Mouse (Mus musculus) MEL (cell line): Measurements from ENCODE around the gene Gja1.

ENCODE experiments used
- E2F4 ChIP-seq: IDR thresholded peaks from 2 replicates; pipeline ENCODE4 v1.6.1; 2011; ENCODE audit warnings: low read depth, low read length, improper control_type of control experiment, borderline replicate concordance
- POLR2A ChIP-seq, 2 experiments: IDR thresholded peaks; 2 replicates each; pipeline ENCODE4 v1.6.1; 2011 to 2012; ENCODE audit warnings: low read length in 2 of 2, mild to moderate bottlenecking in 2 of 2, control low read depth in 1 of 2, improper control_type of control experiment in 1 of 2, low read depth in 1 of 2, moderate library complexity in 1 of 2; ENCODE audit not compliant: control insufficient read depth in 1 of 2, insufficient read depth in 1 of 2, poor library complexity in 1 of 2
- ZC3H11A ChIP-seq: IDR thresholded peaks from 2 replicates; pipeline ENCODE4 v1.6.1; 2012; ENCODE audit warnings: low read depth, mild to moderate bottlenecking, inconsistent platforms, low read length, improper control_type of control experiment

DNA sequence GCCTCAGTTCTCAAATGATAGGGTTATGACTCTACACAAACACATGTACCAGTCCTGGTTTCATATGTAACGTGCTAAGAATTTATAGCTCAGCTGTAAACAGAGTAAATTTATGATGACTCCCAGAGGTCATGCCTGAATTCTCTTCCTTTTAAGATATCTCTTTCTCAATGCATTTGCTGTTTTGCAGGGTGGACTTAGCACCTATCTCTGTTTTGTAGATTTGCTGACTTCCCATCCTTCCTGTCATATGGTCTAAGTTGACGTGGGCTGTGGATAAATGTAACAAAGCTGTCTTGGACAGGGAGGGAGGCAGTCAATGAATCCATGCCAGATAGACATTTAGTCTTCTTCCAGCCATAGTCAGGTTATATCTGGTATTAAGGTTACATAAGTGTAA lies 67.3 kb downstream of the Gja1 start:
- TF ChIP-seq E2F4 (no peak), POLR2A (IDR thresholded peaks at IDR 0.05; ENCODE audit: control insufficient read depth in 1 of 2, insufficient read depth in 1 of 2, low read depth in 1 of 2, low read length in 2 of 2, poor library complexity in 1 of 2) (no peak), ZC3H11A (no peak)
